Mouse (Mus musculus): Measurements from ENCODE around the gene Sumo1. TPM values are rescaled to one million over a fixed set of nuclear protein-coding genes. Genes with fewer than 3 reads are reported as not detected.

Sumo1 gene
- polyA plus RNA-seq, 1 experiment from 2014 or later = 152 TPM

Other genes starting within 250 kb of the Sumo1 start
- gene Fzd7, start 188.4 kb downstream of the Sumo1 start, polyA plus RNA-seq (2018) = 7.0 to 17.2 TPM (median 14.8 TPM) in 3 replicates
- not detected in 3 replicates for gene Gm973, start 154.6 kb downstream of the Sumo1 start, polyA plus RNA-seq (2018)
- gene Nop58, start 14.1 kb upstream of the Sumo1 start, polyA plus RNA-seq (2018) = 23.5 to 158 TPM (median 131 TPM) in 3 replicates
- 15.9 to 19.1 TPM (median 17.9 TPM) in 3 replicates for gene Bmpr2, start 92.6 kb upstream of the Sumo1 start, polyA plus RNA-seq (2018)
- 12.7 to 13.7 TPM (median 12.8 TPM) in 3 replicates for gene Fam117b, start 242.2 kb upstream of the Sumo1 start, polyA plus RNA-seq (2018)